ENCODE assay signal across 8 mouse cellular contexts in genomic region chr6:54818389-54818788, GRCm38 (mm10). TPM values are rescaled to one million over a fixed set of nuclear protein-coding genes. Genes with fewer than 3 reads are reported as not detected.
DNase-seq lines count a peak whose midpoint lies in the region; ATAC-seq and TF ChIP-seq lines count a peak whose summit lies in the region.

No protein-coding gene starts in this region.

- ATAC-seq in lung, embryonic 15.5 days (ENCODE audit: borderline replicate concordance, extremely low read depth, low FRiP score, low TSS enrichment) = no peak
- no peak for ATAC-seq in embryonic facial prominence, embryonic 14.5 days (ENCODE audit: low read depth)
- no peak for ATAC-seq in intestine, postnatal 0 days
- no peak for ATAC-seq in neural tube, embryonic 15.5 days (ENCODE audit: low FRiP score)

- peak overlapping the region; percentile 83; the same call in 1 of the 2 replicates for H3K9ac ChIP-seq in lung, embryonic 15.5 days
- peak overlapping the region; percentile 87; the same call in 1 of the 2 replicates for H3K9ac ChIP-seq in embryonic facial prominence, embryonic 14.5 days (ENCODE audit: low read depth, low read length)
- H3K9ac ChIP-seq in intestine, postnatal 0 days (ENCODE audit: low read depth, low read length) = peak overlapping the region; percentile 94; the same call in 1 of the 2 replicates
- peak overlapping the region; percentile 96; the same call in 1 of the 2 replicates for H3K9ac ChIP-seq in neural tube, embryonic 15.5 days (replicated peaks)

- peak overlapping the region; percentile 88 for H3K4me3 ChIP-seq in lung, embryonic 15.5 days
- H3K4me3 ChIP-seq in embryonic facial prominence, embryonic 14.5 days (ENCODE audit: low read depth, low read length) = peak overlapping the region; percentile 78
- peak overlapping the region; percentile 86 for H3K4me3 ChIP-seq in intestine, postnatal 0 days (ENCODE audit: low read depth, low read length)
- H3K4me3 ChIP-seq in neural tube, embryonic 15.5 days (replicated peaks) = peak overlapping the region; percentile 83

- H3K4me2 ChIP-seq in lung, embryonic 15.5 days = peak overlapping the region; percentile 71
- H3K4me2 ChIP-seq in embryonic facial prominence, embryonic 14.5 days (ENCODE audit: low read depth, low read length) = peak overlapping the region; percentile 61
- H3K4me2 ChIP-seq in intestine, postnatal 0 days (replicated peaks; ENCODE audit: low read depth) = peak overlapping the region; percentile 70
- H3K4me2 ChIP-seq in neural tube, embryonic 15.5 days = peak overlapping the region; percentile 69

- DNase-seq in lung, postnatal 4 days = no peak
- DNase-seq in embryonic facial prominence, embryonic 14.5 days (ENCODE audit: low spot score) = no peak
- DNase-seq in adrenal gland, postnatal 10 days = no peak
- no peak for DNase-seq in cerebellum, adult 11 months
- no peak for DNase-seq in frontal cortex, postnatal 14 days (ENCODE audit: low spot score in 2 of 2)

- no peaks in the 10 kb centered on the region for H3K36me3 ChIP-seq in lung, embryonic 15.5 days
- no peaks in the 10 kb centered on the region for H3K36me3 ChIP-seq in embryonic facial prominence, embryonic 14.5 days (ENCODE audit: control insufficient read depth, insufficient read depth, low read length)
- no peaks in the 10 kb centered on the region for H3K36me3 ChIP-seq in intestine, postnatal 0 days (ENCODE audit: control insufficient read depth, insufficient read depth)
- no peaks in the 10 kb centered on the region for H3K36me3 ChIP-seq in neural tube, embryonic 15.5 days

- peaks cover 18% of the 10 kb centered on the region for H3K4me1 ChIP-seq in lung, embryonic 15.5 days
- H3K4me1 ChIP-seq in embryonic facial prominence, embryonic 14.5 days (ENCODE audit: control insufficient read depth, insufficient read depth, low read length) = peaks cover 15% of the 10 kb centered on the region
- H3K4me1 ChIP-seq in intestine, postnatal 0 days (replicated peaks; ENCODE audit: control insufficient read depth, insufficient read depth, low read length) = peaks cover 2% of the 10 kb centered on the region
- H3K4me1 ChIP-seq in neural tube, embryonic 15.5 days = peaks cover 23% of the 10 kb centered on the region

- no peak overlapping the region for H3K27ac ChIP-seq in lung, embryonic 15.5 days
- H3K27ac ChIP-seq in embryonic facial prominence, embryonic 14.5 days (replicated peaks; ENCODE audit: low read depth, low read length) = no peak overlapping the region
- H3K27ac ChIP-seq in intestine, postnatal 0 days (ENCODE audit: low read depth, low read length) = no peak overlapping the region; the same call in 1 of the 2 replicates
- H3K27ac ChIP-seq in neural tube, embryonic 15.5 days (replicated peaks) = no peak overlapping the region

- TF ChIP-seq CTCF in intestine, postnatal 0 days (IDR thresholded peaks at IDR 0.05; ENCODE audit: low read depth) = no peak

- WGBS in lung, embryonic 15.5 days = 57% methylated on average over 2 of the region's 2 CpGs
- 43% methylated on average over 2 of the region's 2 CpGs for WGBS in embryonic facial prominence, embryonic 14.5 days
- 45% methylated on average over 2 of the region's 2 CpGs for WGBS in intestine, postnatal 0 days
- 51% methylated on average over 2 of the region's 2 CpGs for WGBS in neural tube, embryonic 15.5 days

- H3K27me3 ChIP-seq in lung, embryonic 15.5 days = no peaks in the 10 kb centered on the region
- no peaks in the 10 kb centered on the region for H3K27me3 ChIP-seq in embryonic facial prominence, embryonic 14.5 days (replicated peaks; ENCODE audit: control insufficient read depth, insufficient read depth, low read length)
- H3K27me3 ChIP-seq in intestine, postnatal 0 days (replicated peaks; ENCODE audit: control insufficient read depth, insufficient read depth, low read length) = no peaks in the 10 kb centered on the region
- H3K27me3 ChIP-seq in neural tube, embryonic 15.5 days (replicated peaks) = peaks cover 5% of the 10 kb centered on the region; the same call in 1 of the 2 replicates

- no peaks in the 10 kb centered on the region for H3K9me3 ChIP-seq in lung, embryonic 15.5 days
- no peaks in the 10 kb centered on the region for H3K9me3 ChIP-seq in embryonic facial prominence, embryonic 14.5 days (ENCODE audit: control insufficient read depth, low read length)
- no peaks in the 10 kb centered on the region for H3K9me3 ChIP-seq in intestine, postnatal 0 days (ENCODE audit: control insufficient read depth)
- no peaks in the 10 kb centered on the region for H3K9me3 ChIP-seq in neural tube, embryonic 15.5 days (replicated peaks)

RNA-seq across cellular contexts. Expression of gene Znrf2, which starts 1.7 kb away (rescaled TPM):
- polyA plus RNA-seq in lung, embryonic 15.5 days (2015; fragmentation: Nextera tagmentation; extraction: Ambion mirVana) = 3.4 and 3.6 TPM in 2 replicates
- polyA plus RNA-seq in embryonic facial prominence, embryonic 14.5 days (2014; fragmentation: Nextera tagmentation; extraction: Ambion mirVana) = 4.9 and 5.1 TPM in 2 replicates
- polyA plus RNA-seq in intestine, postnatal 0 days (2015; fragmentation: Nextera tagmentation; extraction: Ambion mirVana) = 7.8 and 8.5 TPM in 2 replicates
- polyA plus RNA-seq in neural tube, embryonic 15.5 days (2015; fragmentation: Nextera tagmentation; extraction: Ambion mirVana) = 5.8 and 5.9 TPM in 2 replicates
- 10 to 100 TPM; 25.5 to 31.6 TPM for total RNA-seq in adrenal gland, postnatal 10 days (2021)
